Mouse (Mus musculus) gastrocnemius, postnatal 25 days (tissue): Measurements from ENCODE around the gene Serpinb8. TPM values are rescaled to one million over a fixed set of nuclear protein-coding genes. Genes with fewer than 3 reads are reported as not detected.

Experiments
- DNase-seq: peaks from one replicate; pipeline ENCODE4 v3.0.0; 2022
- long read RNA-seq, 2 experiments: library from polyadenylated mRNA; stranded (forward); transcript quantifications; one replicate each; pipeline ENCODE4 v2.0.0; 2021
- total RNA-seq, 2 experiments: library from RNA; stranded (reverse); gene quantifications; 1 replicate in 1 of 2; 2 replicates in 1 of 2; pipeline ENCODE4 v1.2.3; 2021

Gene Serpinb8
- 1 to 10 TPM; 3.4 to 3.5 TPM for total RNA-seq
- long read RNA-seq, experiment 1, full-length matches to known transcripts: 2 of 2 reads
- long read RNA-seq, experiment 1, partial matches to known transcripts: 0 of 2 reads
- long read RNA-seq, experiment 1, other reads (novel, unspliced or antisense): 0 of 2 reads
- long read RNA-seq, experiment 2, full-length matches to known transcripts: 1 of 2 reads
- long read RNA-seq, experiment 2, partial matches to known transcripts: 0 of 2 reads
- long read RNA-seq, experiment 2, other reads (novel, unspliced or antisense): 1 of 2 reads

DNA sequence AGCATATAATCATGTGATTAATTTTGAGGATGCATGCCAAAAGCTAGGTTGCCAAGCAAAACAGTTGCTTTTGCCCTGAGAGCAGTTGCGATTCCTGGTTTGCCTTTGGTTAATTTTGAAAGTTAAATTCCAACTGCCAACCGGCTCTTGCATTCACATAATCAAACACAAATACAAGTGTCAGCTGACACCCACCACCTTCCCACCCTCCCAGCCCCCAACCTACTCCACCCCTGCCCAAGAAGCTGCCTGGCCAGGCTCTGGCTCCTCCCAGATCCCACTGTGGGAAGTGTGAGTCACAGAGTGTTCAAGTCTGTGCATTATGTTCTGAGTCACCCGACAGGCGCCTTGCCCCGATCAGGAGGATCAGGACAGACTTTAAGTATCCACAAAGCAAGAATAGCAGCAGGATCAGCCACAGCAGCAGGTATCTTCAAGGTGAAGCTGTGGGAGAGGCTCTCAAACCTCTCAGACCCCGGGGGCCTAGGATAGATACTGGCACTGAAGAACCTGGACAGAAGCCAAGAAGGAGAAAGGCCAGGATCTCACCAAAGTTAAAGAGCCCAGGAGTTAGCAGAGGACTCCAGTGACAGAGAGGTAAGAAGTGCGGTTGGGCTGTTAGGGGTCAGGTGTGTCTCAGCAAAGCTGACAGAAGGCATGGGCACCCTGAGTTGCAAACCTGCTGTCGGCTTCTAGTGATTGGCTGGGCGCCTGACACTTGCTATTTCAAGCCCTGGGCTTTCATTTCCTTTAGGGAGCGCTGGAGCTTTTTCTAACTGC, at the start of gene Serpinb8:
Gene Serpinb8 (plus strand): TSS at position 316 of the 780 bp plus-strand sequence.
- peak; percentile 16 for DNase-seq

DNA sequence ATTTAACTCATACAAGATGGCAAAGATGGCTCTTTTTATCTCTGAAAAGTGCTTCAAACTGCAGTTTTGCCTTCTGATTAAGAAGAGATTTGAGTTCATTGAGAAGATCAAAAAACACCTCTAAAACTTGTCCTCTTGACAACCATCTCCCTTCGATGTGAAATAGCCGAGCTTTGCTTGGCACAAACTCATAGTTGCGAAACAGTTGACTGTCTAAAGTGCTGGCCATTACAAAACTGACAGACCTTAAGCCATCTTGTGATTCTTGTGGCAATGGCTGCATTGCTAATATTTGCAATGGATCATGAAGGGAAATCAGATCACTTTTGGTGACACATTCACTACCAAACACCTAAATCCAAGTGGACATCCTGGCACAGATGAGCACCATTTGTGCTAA, 30.3 kb upstream of the Serpinb8 start:
- no peak for DNase-seq

DNA sequence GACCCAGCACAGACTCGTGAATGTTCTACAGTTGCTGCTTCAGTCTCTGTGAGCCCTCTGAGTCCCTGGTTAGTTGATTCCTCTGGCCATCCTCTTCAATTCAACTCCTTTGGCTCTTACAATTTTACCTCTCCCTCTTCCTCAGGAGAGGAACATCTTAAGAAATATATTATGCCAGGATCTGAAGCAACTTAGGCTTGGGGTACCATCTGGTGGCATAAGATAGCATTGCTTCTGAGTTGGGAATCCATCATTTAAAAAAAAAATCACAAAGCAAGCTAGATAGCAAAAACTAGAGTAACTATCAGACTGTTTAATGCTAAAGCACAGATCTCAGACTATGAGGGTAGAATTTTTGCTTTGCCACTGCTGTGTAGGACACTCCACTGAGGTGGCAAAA, 27.7 kb upstream of the Serpinb8 start:
- no peak for DNase-seq

DNA sequence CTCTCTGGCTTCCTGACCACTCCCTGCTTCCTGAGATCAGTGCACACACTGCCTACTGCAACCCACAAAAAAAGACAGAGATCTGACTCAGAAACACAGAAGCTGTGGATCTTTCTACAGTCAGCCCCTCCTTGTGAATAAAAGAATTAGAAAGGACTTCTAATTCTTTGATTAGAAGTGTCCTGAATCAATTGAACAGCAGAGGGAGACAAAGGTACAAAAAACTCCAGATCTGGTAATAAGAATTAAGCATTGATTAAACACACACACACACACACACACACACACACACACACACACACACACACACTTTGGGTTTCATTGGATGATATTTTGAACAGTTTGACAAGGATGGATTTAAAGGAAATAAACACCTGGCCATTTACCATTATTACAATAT, 24.2 kb upstream of the Serpinb8 start:
- no peak for DNase-seq

DNA sequence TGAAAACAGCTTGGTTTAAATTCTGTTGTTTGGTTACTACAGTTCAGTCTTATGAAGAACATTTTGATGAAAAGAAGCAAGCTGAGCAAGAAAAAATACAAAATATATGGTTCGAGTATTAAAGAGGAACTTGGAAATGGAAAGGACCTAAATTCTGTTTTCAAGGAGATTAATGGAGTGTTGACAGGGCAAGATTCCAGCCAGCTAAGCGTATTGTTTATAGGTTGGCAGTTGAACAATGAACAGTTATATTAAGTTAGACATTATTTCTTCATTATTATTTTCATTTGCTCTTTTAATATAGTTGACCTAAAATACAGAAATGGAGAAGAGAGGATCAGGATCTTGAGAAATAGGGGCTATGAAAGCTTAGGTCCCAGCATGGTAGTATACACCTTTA, 13.7 kb upstream of the Serpinb8 start:
- no peak for DNase-seq

DNA sequence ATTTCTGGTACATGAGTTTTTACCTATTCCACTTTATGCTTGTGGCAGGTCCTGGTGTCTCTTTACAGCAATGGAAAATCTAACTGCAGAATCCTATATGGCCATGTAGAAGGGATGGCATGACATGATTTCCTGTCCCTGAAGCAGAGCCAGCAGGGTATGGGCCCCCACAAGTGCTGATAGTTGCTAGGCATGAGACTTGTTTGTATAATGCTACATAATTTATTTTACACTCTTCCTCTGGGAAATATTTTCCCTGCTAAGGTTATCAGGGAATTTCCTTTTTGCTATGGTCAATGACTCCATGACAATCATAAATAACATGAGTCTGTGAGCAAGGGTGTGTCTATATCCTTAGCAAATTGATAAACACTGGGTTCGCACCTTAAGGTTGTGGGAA, 12.3 kb upstream of the Serpinb8 start:
- DNase-seq: no peak

DNA sequence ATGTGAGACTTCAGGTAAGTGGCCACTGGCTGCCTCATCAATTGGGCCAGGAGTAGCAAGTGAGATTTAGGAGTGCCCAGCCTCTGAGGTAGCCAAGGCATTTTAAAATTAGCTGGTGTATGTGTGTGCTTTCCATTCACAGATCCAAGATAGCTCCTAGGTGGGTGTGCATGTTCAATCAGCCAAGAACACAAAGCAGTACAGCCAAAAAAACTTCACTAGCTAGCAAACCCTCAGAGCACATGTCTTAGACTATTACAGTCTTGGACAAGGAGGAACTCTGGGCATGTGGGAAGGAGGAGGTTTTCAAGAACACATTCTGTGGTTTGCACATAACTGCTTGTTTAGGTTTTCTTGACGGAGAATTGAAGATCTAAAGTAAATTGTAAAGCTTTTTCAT, 8.6 kb upstream of the Serpinb8 start:
- no peak for DNase-seq

DNA sequence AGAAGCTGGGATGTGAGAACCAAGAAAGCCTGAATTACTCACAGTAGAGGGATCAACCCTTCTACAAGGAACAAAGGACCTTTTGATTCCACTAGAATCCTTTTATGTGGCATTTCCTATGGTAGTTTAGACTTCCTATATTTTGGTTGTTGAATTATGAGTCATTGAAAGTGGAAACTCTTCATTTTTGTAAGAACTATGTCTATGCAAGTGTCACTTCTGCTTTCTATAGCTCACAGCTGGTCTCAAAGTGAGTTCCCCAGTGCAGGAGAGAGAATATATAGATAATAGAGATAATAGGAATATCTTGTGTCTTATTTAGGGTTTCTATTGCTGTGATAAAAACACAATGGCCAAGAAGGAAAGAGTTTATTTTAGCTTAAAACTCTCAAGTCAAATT, 6.9 kb upstream of the Serpinb8 start:
- DNase-seq: no peak

DNA sequence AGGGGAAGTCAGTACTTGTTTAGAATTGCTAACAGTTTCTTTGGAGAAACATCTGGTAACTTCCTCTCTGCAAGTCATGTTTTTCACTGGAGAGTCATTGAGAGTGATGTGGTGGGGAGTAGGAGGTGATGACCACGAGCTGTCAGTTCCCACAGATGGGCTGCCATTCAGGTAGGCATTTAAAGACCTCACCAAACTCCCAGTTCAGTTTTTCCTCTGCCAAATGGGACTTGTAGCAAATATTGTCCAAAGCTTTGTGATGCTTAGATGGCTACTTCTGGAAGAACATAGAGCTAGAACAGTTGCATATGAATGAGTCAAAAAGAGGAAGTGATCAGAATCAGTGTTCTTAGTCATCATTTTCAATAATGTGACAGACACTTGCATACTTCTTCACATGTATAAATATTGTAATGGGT, 5.8 kb upstream of the Serpinb8 start:
- DNase-seq: no peak

DNA sequence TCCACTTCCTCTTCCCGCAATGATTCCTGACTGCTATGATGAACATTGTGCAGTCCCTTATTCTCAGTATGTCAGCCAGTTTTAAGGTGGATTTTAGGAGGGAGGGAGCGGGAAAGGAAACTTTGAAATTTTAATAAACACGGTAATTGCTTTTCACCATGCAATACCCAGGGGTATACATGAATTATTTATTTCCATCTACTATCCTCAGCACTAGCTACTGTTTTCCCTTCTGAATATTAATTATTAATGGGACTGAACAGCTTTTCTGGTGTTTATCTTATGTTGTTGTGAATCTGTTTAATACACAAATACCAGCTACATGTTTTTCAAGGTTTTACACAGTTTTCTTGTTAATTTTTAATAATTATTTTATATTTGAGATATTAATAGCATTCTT, 4.9 kb upstream of the Serpinb8 start:
- no peak for DNase-seq

DNA sequence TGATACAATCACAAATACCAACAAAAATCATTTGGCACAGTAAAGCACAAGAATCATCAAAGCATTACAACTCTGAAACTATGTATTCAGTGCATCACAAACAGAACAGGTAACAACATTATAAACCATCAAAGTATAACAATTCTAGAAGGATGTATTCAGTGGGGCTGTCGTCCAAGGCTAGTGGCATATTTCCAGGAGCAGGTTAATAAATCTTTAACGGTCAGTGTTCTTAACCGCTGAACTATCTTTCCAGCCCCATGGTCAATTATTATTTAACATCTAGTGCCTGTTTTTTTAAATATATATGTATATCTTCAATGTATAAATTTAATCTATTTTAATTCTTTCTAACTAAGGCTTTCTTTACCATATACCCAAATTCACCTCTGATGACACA, 3.6 kb upstream of the Serpinb8 start:
- DNase-seq: no peak

DNA sequence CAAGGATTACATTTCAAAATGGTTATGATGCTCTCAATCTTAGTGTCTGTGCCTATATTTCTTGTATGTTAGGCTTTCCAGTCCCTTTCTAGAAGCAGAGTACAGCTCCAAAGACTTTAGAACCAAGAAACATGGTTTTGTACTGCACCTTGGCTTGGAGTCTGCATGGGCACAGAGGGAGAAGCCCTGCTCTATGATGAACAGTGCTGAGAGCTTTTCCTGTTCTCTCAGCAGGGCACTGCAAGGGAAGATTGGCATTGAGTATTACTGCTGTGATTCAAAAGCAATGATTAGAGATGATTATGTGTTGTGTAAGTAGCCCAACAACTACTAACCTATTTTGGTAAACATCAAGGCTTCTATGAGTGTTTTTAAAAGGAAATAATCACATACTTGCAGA, 1.6 kb upstream of the Serpinb8 start:
- no peak for DNase-seq

DNA sequence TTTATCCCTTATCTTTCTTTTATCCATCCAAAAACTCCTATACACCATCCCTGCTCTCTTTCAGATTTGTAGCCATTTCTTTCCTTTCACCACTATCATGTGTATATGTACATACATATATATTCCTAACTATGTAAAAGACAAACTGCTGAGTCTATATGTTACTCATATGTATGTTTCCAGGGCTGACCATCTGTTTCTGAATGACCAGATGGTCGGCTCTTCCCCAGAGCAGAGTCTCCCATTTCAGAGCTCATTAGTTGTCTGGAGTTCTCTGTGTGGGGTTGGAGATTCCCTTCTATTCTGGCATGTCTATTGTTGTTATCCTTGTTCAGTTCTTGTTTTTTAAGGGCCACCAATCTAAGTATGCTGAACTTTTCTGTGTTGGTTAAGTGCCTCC, 1.2 kb upstream of the Serpinb8 start:
- no peak for DNase-seq

DNA sequence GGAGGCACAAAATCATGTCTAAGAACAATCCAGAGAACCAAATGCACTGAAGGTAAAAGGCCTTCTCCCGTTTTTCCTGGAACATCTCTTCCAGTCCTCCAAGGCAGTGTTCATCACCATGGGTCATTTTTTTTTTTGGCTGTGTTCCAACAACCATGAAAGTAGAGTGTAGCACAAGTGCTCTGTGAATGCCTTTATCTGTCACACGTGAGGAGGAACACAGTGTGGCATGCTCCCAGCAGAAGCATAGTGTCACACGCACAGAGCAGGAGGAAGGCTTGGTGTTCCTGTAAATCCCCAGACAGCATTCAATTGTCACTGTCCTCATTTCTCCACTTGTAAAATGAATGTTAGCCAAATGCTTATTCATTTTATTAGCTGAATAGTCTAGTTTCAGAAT, 2.8 kb downstream of the Serpinb8 start:
- DNase-seq: no peak

DNA sequence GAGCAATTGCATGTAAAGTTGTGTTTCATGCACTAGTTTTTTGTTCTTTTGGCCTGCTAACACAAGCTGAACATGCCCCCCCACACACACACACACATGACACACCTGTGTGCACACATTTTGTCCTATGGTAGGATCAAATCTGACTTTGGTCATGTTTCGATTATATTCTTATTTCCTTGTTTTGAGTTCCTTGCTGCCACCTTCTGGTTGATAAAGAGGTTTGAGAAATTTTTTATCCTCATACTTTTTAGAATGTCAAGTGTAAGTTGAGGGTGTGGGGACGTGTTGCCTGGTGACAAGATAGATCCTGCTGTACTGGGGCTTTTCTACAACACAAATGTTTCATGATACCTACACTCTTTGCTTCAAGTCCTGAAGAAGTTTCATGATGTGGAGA, 3.7 kb downstream of the Serpinb8 start:
- DNase-seq: no peak

DNA sequence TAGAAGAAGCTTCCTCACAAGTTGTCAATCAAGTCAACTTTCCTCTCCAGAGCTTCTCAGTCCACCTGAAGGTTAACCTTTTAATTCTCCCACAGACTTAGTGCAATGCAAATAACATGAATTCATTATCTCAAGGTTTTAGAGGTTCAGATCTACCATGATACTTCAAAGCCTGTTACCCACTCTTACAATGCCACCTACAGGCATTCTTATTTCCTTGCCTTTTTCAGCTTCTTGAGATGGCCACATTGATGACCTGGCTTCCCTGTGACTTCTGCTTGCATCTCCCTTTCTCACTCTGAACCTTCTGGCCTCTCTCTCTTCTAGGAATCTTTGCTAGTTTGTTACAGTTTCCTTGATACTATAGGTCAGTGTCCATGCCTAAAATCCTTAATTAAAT, 7.1 kb downstream of the Serpinb8 start:
- no peak for DNase-seq

DNA sequence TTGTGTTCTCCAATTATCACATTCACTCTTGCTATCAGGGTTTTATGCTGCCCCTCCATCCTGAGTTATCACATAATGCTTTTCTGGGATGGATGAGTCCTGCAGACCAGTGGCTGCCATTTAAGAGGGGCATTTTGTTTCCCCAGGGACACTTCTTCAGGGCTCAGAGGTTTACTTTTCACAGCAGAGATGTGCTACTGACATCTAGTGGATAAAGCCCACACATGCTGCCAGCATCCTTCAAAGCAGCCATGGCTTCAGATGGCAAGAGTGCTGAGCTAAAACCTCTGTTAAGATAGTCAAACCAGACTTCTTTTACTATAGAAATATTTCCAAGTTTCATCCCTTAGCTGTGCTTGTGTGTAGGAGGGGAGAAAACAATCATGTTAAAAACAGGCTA, 8.7 kb downstream of the Serpinb8 start:
- DNase-seq: no peak

DNA sequence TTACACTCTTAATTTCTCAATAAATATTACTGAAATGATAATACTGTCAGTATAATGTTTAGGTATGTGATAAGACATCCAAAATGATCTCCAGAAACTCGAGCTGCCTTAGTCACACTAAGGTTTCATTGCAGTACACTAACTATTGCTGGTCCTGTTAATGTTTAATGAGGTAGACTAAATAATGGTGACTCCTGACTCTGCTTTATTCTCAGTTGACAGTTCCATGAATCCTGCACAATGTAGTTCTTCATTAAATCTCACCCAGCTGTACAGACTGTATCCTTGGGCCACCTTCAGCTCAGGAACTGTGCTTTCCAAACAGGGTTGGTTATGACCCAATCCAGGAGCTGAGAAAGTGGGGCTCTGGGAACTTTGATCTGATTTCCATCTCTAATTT, 19.1 kb downstream of the Serpinb8 start:
- DNase-seq: no peak

DNA sequence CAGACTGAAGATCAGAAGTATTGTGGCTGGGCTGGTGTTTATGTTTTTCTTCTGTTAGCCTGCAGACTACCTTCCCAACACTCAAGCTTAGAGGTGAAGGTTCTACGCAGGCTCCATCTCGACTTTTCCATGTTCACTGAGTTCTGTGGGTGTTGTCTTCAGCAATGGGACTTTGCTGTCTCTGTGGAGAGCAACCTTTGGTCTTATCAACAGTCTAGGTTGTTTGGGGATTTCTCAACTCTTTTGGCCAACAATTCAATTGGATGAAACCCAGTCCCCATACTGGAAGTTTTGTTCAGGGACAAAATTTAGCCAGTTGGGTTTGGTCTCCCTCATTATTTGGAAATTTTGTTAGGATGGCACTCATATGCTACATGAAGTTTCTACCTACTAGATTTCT, 24.3 kb downstream of the Serpinb8 start:
- no peak for DNase-seq

DNA sequence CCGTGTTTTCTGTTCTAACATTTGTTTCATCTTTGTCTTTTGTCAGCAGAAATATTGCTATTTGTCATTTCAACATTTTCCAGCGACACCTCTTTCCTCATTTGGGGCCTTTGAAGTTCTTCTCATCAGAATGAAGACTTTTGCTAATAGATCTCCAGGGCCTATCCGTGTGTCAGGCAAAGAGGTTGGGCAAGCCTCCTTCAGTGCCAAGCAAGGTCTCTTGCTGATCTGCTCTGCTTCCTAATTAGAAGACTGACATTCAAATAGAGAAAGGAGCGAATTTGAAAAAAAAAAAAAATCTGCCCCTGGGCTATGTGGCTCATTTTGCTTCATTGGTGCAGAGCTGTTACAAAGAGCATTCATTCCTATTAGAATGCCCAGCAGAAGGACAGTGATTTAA, 32.2 kb downstream of the Serpinb8 start:
- no peak for DNase-seq

DNA sequence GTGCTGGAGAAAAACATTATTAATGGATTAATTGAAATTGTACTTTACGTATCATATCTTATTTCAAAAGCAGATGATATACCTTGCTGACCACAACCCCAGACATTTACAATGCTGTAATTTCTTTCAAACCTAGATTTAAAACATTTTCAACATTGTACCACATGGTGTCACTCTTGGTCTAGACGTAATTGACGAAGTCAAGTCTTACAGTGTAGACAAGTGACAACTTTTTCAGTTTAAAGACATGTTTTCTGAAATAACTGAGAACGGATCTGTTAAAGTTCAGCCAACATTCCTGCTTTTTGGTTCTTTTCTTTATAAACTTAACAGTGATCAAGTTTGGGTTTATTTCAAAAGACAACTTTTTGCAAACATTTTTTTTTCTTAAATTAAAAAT, 46.1 kb downstream of the Serpinb8 start:
- no peak for DNase-seq

DNA sequence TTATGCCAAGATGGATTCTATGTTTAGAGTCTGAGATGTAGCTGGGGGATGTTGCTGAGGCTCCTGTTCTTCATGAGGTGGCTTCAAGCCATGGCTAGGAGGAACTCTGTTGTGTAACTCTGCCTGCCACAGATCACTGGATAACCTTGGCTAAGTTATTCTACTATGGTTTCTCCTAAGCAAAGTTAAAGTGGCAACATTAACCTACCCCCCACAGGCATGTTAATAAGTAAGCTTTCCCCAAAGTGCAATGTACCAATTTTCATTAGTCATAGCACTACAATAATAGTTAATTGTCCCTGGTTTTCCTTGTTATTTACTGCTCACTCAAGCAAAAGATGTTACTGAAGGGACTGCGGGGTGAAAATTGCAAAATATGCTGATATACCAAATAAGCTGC, 48.2 kb downstream of the Serpinb8 start:
- no peak for DNase-seq

DNA sequence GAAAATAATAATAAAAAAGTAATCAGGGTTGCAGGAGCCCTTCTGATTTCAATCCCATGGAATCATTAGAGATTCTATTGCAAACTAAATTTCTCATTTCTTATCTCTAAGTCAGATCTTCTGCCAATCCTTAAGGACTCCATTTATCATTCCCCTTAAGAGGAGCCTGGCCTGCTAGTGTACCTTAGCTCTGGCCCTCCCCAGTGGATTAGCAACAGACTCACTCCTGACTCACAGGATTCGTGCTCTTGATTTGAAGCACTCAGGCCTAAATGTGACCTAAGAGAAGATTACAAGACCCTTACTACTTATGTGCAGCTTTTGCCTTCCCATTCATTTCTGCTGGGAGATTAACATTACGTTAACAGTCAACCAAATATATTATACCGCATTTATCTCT, 48.7 kb downstream of the Serpinb8 start:
- no peak for DNase-seq

DNA sequence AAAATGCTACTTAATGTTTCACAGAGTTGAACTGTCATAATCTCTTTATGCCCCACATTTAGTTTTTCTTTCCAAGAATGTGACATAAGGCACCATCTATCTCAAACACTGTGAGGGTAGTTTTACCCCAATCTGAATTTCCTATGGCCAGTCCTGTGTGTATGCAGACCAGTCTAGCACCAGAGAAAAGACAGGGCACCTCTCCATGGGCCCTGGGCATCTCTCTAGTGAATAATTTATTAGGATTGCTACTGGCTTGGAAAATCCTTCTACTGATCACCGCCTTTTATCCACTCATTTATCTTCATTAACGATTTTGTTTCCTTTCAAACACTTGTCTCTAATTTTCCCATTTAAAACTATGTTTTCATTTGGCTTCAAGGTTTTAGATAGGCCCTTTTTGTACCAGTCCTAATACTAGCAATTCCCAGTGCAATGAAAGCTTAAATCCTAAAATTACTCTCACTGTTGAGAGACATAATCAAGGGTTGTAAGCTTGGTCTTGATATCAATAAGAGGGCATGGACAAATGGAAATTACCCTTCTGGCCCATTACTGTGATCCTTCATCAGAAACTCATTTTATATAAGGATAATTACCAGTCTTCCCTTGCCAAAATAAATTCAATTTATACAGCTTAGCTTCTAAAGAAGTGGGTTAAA, 52.8 kb downstream of the Serpinb8 start:
- DNase-seq: no peak
